Mouse (Mus musculus) lung, postnatal 0 days (tissue): Measurements from ENCODE around the gene Tnfrsf22. TPM values are rescaled to one million over a fixed set of nuclear protein-coding genes. Genes with fewer than 3 reads are reported as not detected.

Experiments
- ATAC-seq: fragments of 200-750 bp; cut with Nextera tagmentation; 2 replicates; pipeline ENCODE4 v1.8.0; 2017; ENCODE audit warnings: moderate library complexity
- DNase-seq: peaks from one replicate; pipeline ENCODE4 v3.0.0-alpha.2; 2016; ENCODE audit warnings: low spot score
- H3K27ac ChIP-seq: fragments of 300-500 bp; sonication (generic); 2 replicates; pipeline ENCODE4 v1.5.1; 2014; ENCODE audit warnings: antibody characterized with exemption, mild to moderate bottlenecking, low read length, mixed read lengths
- H3K27me3 ChIP-seq: fragments of 300-500 bp; sonication (generic); replicated peaks from 2 replicates; pipeline ENCODE4 v1.6.1; 2014; ENCODE audit warnings: low read length, mixed read lengths; ENCODE audit not compliant: insufficient read depth
- H3K36me3 ChIP-seq: fragments of 300-500 bp; sonication (generic); 2 replicates; pipeline ENCODE4 v1.6.1; 2014; ENCODE audit warnings: low read length, mixed read lengths; ENCODE audit not compliant: insufficient read depth
- H3K4me1 ChIP-seq: fragments of 300-500 bp; sonication (generic); 2 replicates; pipeline ENCODE4 v1.6.1; 2014; ENCODE audit warnings: antibody characterized with exemption, low read depth, low read length, mixed read lengths; ENCODE audit not compliant: insufficient read depth
- H3K4me2 ChIP-seq: fragments of 300-500 bp; sonication (generic); replicated peaks from 2 replicates; pipeline ENCODE4 v1.6.1; 2014; ENCODE audit warnings: low read depth, mild to moderate bottlenecking, low read length, moderate library complexity, mixed read lengths
- H3K4me3 ChIP-seq: fragments of 300-500 bp; sonication (generic); 2 replicates; pipeline ENCODE4 v1.5.1; 2014; ENCODE audit warnings: low read depth, low read length
- H3K9ac ChIP-seq: fragments of 300-500 bp; sonication (generic); replicated peaks from 2 replicates; pipeline ENCODE4 v1.6.1; 2014; ENCODE audit warnings: low read depth, mild to moderate bottlenecking
- H3K9me3 ChIP-seq: fragments of 300-500 bp; sonication (generic); 2 replicates; pipeline ENCODE4 v1.6.1; 2016; ENCODE audit warnings: low read length, mixed read lengths
- CTCF ChIP-seq: IDR thresholded peaks from 2 replicates; pipeline ENCODE4 v1.5.1; 2016; ENCODE audit warnings: antibody characterized with exemption, mild to moderate bottlenecking
- EP300 ChIP-seq: IDR thresholded peaks from 2 replicates; pipeline ENCODE4 v1.6.1; 2016; ENCODE audit warnings: antibody characterized with exemption, mild to moderate bottlenecking, control low read depth
- WGBS: fragments of 180-500 bp; shearing (Covaris S2); extraction: QIAGEN DNeasy Blood & Tissue Kit; methylation state at CpG from one replicate; pipeline ENCODE4 v1.1.7; 2014; 5-methylcytosine and 5-hydroxymethylcytosine counted together
- polyA plus RNA-seq: library from polyadenylated mRNA; unstranded; fragments of >200 nt; fragmentation: Nextera tagmentation; extraction: Ambion mirVana; gene quantifications from 2 replicates; pipeline ENCODE4 v1.2.1, GENCODE M21; 2015

The Tnfrsf22 gene
- polyA plus RNA-seq, result 4.6 and 5.3 TPM in 2 replicates

GRCm38 (mm10) chr7:143649034-143649768 lies at the start of gene Tnfrsf22:
Gene Tnfrsf22 (minus strand): TSS chr7:143649661.
- H3K9me3 ChIP-seq, result no peaks in the 10 kb centered on the region
- peak; percentile 91 for DNase-seq
- peak within 1 kb of the TSS; percentile 53 for H3K4me3 ChIP-seq
- H3K27ac ChIP-seq, result no peak within 1 kb of the TSS
- H3K36me3 ChIP-seq, result no peaks in the 10 kb centered on the region
- H3K4me1 ChIP-seq, result no peaks in the 10 kb centered on the region
- H3K27me3 ChIP-seq, result no peaks in the 10 kb centered on the region
- 0 out of 2 replicates have a peak within 1 kb of the TSS, but pooled peaks have one; percentile 5 for H3K9ac ChIP-seq
- ATAC-seq, result peak; percentile 100
- 3% methylated on average over 39 of the region's 39 CpGs for WGBS
- H3K4me2 ChIP-seq, result peak within 1 kb of the TSS; percentile 73
- TF ChIP-seq CTCF (no peak), EP300 (no peak)

DNA sequence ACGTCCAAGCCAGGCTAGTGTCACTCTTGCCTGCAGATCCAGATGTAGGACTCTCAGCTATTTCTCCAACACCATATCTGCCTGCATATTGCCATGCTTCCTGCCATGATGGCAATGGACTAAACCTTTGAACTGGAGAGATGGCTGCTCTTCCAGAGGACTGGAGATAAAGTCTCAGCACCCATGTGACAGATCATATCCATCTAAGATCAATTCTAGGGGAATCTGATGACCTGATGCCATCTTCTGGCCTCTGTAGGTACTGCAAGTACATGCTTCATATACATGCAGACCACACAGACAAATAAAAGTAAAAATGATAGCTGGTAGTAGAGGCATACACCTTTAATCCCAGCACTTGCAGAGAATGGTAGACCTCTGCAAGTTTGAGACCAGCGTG lies 46.7 kb upstream of the Tnfrsf22 start:
- no peak overlapping the region for H3K27ac ChIP-seq
- no peak overlapping the region for H3K4me2 ChIP-seq
- H3K4me1 ChIP-seq, result no peaks in the 10 kb centered on the region
- H3K36me3 ChIP-seq, result peaks cover 41% of the 10 kb centered on the region
- no peaks in the 10 kb centered on the region for H3K9me3 ChIP-seq
- WGBS, result 61% methylated on average over 2 of the region's 2 CpGs
- TF ChIP-seq EP300, result no peak
- peak; percentile 75 for TF ChIP-seq CTCF
- ATAC-seq, result no peak
- DNase-seq, result no peak
- H3K27me3 ChIP-seq, result no peaks in the 10 kb centered on the region
- H3K9ac ChIP-seq, result no peak overlapping the region
- H3K4me3 ChIP-seq, result no peak overlapping the region

- H3K9me3 ChIP-seq, result no peaks in the 10 kb centered on the region
- no peak overlapping the region for H3K4me2 ChIP-seq
- H3K36me3 ChIP-seq, result peaks cover 45% of the 10 kb centered on the region
- H3K4me3 ChIP-seq, result no peak overlapping the region
- TF ChIP-seq CTCF (no peak), EP300 (no peak)
- no peak overlapping the region for H3K27ac ChIP-seq
- no peaks in the 10 kb centered on the region for H3K4me1 ChIP-seq
- 92% methylated on average over 7 of the region's 7 CpGs for WGBS
- ATAC-seq (no peak), DNase-seq (no peak)
- H3K27me3 ChIP-seq, result no peaks in the 10 kb centered on the region
- no peak overlapping the region for H3K9ac ChIP-seq
Measured at GRCm38 (mm10) chr7:143694550-143694949, 45.1 kb upstream of the Tnfrsf22 start.

- Histone ChIP-seq H3K4me3 (no peak overlapping the region), H3K27me3 (no peaks in the 10 kb centered on the region), H3K27ac (no peak overlapping the region), H3K36me3 (peaks cover 61% of the 10 kb centered on the region), H3K9ac (no peak overlapping the region), H3K9me3 (no peaks in the 10 kb centered on the region), H3K4me1 (no peaks in the 10 kb centered on the region), H3K4me2 (no peak overlapping the region)
- no peak for DNase-seq
- 92% methylated on average over 12 of the region's 12 CpGs for WGBS
- ATAC-seq, result no peak
- no peak for TF ChIP-seq EP300
- TF ChIP-seq CTCF, result no peak
Measured at GRCm38 (mm10) chr7:143692746-143693510, 43.5 kb upstream of the Tnfrsf22 start.

GRCm38 (mm10) chr7:143691909-143692308 lies 42.4 kb upstream of the Tnfrsf22 start:
- Histone ChIP-seq H3K27ac (no peak overlapping the region), H3K4me2 (no peak overlapping the region), H3K27me3 (no peaks in the 10 kb centered on the region), H3K9me3 (no peaks in the 10 kb centered on the region), H3K4me3 (no peak overlapping the region), H3K9ac (no peak overlapping the region), H3K36me3 (peaks cover 60% of the 10 kb centered on the region), H3K4me1 (no peaks in the 10 kb centered on the region)
- WGBS, result 100% methylated on average over 4 of the region's 4 CpGs
- ATAC-seq, result no peak
- TF ChIP-seq EP300, result no peak
- TF ChIP-seq CTCF, result no peak
- DNase-seq, result no peak

- Histone ChIP-seq H3K9me3 (no peaks in the 10 kb centered on the region), H3K4me1 (no peaks in the 10 kb centered on the region), H3K27ac (no peak overlapping the region), H3K4me3 (no peak overlapping the region), H3K4me2 (no peak overlapping the region), H3K36me3 (peaks cover 58% of the 10 kb centered on the region), H3K9ac (no peak overlapping the region), H3K27me3 (no peaks in the 10 kb centered on the region)
- WGBS, result 81% methylated on average over 5 of the region's 5 CpGs
- peak; percentile 53 for ATAC-seq
- no peak for DNase-seq
- TF ChIP-seq CTCF (no peak), EP300 (no peak)
Measured at GRCm38 (mm10) chr7:143691181-143691580, 41.7 kb upstream of the Tnfrsf22 start.
